Mouse (Mus musculus) small intestine, adult 2 months (tissue): ENCODE data around the gene Mok. TPM values are rescaled to one million over a fixed set of nuclear protein-coding genes. Genes with fewer than 3 reads are reported as not detected.

Experiments used
- H3K27ac ChIP-seq: fragments of 200-500 bp; 2 replicates; pipeline ENCODE4 v1.5.1; 2012; ENCODE audit warnings: low read depth, low read length, control low read depth, inconsistent platforms; ENCODE audit not compliant: insufficient read depth
- H3K27me3 ChIP-seq: fragments of 200-500 bp; 2 replicates; pipeline ENCODE4 v1.6.1; 2012; ENCODE audit warnings: mild to moderate bottlenecking, moderate library complexity, low read length, inconsistent platforms; ENCODE audit not compliant: control insufficient read depth, insufficient read depth
- H3K36me3 ChIP-seq: fragments of 200-500 bp; 2 replicates; pipeline ENCODE4 v1.6.1; 2012; ENCODE audit warnings: mild to moderate bottlenecking, low read length, control low read depth, inconsistent platforms; ENCODE audit not compliant: control insufficient read depth, insufficient read depth
- H3K4me1 ChIP-seq: fragments of 200-500 bp; 2 replicates; pipeline ENCODE4 v1.6.1; 2012; ENCODE audit warnings: low read length, inconsistent platforms, mixed read lengths; ENCODE audit not compliant: control insufficient read depth, insufficient read depth, insufficient read length
- H3K4me3 ChIP-seq: fragments of 200-500 bp; 2 replicates; pipeline ENCODE4 v1.5.1; 2012; ENCODE audit warnings: low read depth, mild to moderate bottlenecking, control low read depth, inconsistent platforms, low read length, moderate library complexity
- CTCF ChIP-seq: fragments of 200-500 bp; IDR thresholded peaks from 2 replicates; pipeline ENCODE4 v1.5.1; 2012; ENCODE audit warnings: low read depth, mild to moderate bottlenecking, control low read depth, inconsistent platforms, low read length, moderate library complexity, mixed read lengths; ENCODE audit not compliant: insufficient replicate concordance, insufficient read length; ENCODE audit errors: extremely low read depth
- POLR2A ChIP-seq: fragments of 200-500 bp; IDR thresholded peaks from 2 replicates; pipeline ENCODE4 v1.6.1; 2012; ENCODE audit warnings: low read depth, mild to moderate bottlenecking, control low read depth, inconsistent platforms, low read length, moderate library complexity
- WGBS: fragments of 180-500 bp; shearing (Covaris S2); methylation state at CpG from one replicate; pipeline ENCODE4 v1.1.7; 2018; 5-methylcytosine and 5-hydroxymethylcytosine counted together
- polyA plus RNA-seq: library from polyadenylated mRNA; depleted of rRNA; stranded (reverse); fragments of >200 nt; gene quantifications from 2 replicates; pipeline ENCODE4 v1.2.3, GENCODE M21; 2012

Gene Mok
- polyA plus RNA-seq, 1 experiment = 0.81 TPM

GRCm38 (mm10) chr12:110804261-110804660, 36.5 kb downstream of the Mok start:
- H3K4me3 ChIP-seq = no peak overlapping the region

GRCm38 (mm10) chr12:110802674-110803297, 38.0 kb downstream of the Mok start:
- 79% methylated on average over 5 of the region's 5 CpGs for WGBS
- no peak overlapping the region for H3K4me3 ChIP-seq
- no peak overlapping the region for H3K27ac ChIP-seq
- no peak for TF ChIP-seq POLR2A
- H3K27me3 ChIP-seq = no peaks in the 10 kb centered on the region
- H3K36me3 ChIP-seq = no peaks in the 10 kb centered on the region
- H3K4me1 ChIP-seq = no peaks in the 10 kb centered on the region

More at GRCm38 (mm10) chr12:110804261-110804660, 36.5 kb downstream of the Mok start:
- Histone ChIP-seq H3K36me3 (no peaks in the 10 kb centered on the region), H3K4me1 (no peaks in the 10 kb centered on the region), H3K27me3 (no peaks in the 10 kb centered on the region), H3K27ac (no peak overlapping the region)
- TF ChIP-seq CTCF = no peak
- no peak for TF ChIP-seq POLR2A
- 77% methylated on average over 10 of the region's 10 CpGs for WGBS

GRCm38 (mm10) chr12:110801876-110802464, 38.8 kb downstream of the Mok start:
- H3K4me1 ChIP-seq = no peaks in the 10 kb centered on the region
- H3K4me3 ChIP-seq = no peak overlapping the region
- H3K27ac ChIP-seq = no peak overlapping the region
- H3K36me3 ChIP-seq = no peaks in the 10 kb centered on the region
- TF ChIP-seq CTCF = no peak
- no peak for TF ChIP-seq POLR2A
- H3K27me3 ChIP-seq = no peaks in the 10 kb centered on the region
- 87% methylated on average over 10 of the region's 10 CpGs for WGBS

- no peaks in the 10 kb centered on the region for H3K27me3 ChIP-seq
- TF ChIP-seq POLR2A (no peak), CTCF (no peak)
- 91% methylated on average over 4 of the region's 4 CpGs for WGBS
- H3K27ac ChIP-seq = no peak overlapping the region
- H3K4me3 ChIP-seq = no peak overlapping the region
- peaks cover 5% of the 10 kb centered on the region; the same call in 1 of the 2 replicates for H3K36me3 ChIP-seq
- no peaks in the 10 kb centered on the region for H3K4me1 ChIP-seq
These were observed 41.5 kb downstream of the Mok start for GRCm38 (mm10) chr12:110799226-110799625.

GRCm38 (mm10) chr12:110797842-110798431, 42.8 kb downstream of the Mok start:
- no peak for TF ChIP-seq CTCF
- TF ChIP-seq POLR2A = no peak
- H3K4me1 ChIP-seq = no peaks in the 10 kb centered on the region
- H3K27ac ChIP-seq = no peak overlapping the region
- no peak overlapping the region for H3K4me3 ChIP-seq
- peaks cover 5% of the 10 kb centered on the region; the same call in 1 of the 2 replicates for H3K36me3 ChIP-seq
- 85% methylated on average over 10 of the region's 10 CpGs for WGBS
- H3K27me3 ChIP-seq = no peaks in the 10 kb centered on the region

- TF ChIP-seq POLR2A (no peak), CTCF (no peak)
- Histone ChIP-seq H3K36me3 (peaks cover 5% of the 10 kb centered on the region), H3K27me3 (no peaks in the 10 kb centered on the region), H3K4me1 (no peaks in the 10 kb centered on the region), H3K27ac (no peak overlapping the region), H3K4me3 (no peak overlapping the region)
- 85% methylated on average over 6 of the region's 6 CpGs for WGBS
These were observed 43.5 kb downstream of the Mok start for GRCm38 (mm10) chr12:110797202-110797601.

GRCm38 (mm10) chr12:110796748-110797147, 44.0 kb downstream of the Mok start:
- no peak overlapping the region for H3K4me3 ChIP-seq
- no peaks in the 10 kb centered on the region for H3K27me3 ChIP-seq
- WGBS = 27% methylated on average over 6 of the region's 6 CpGs
- H3K4me1 ChIP-seq = no peaks in the 10 kb centered on the region
- peaks cover 7% of the 10 kb centered on the region for H3K36me3 ChIP-seq
- H3K27ac ChIP-seq = no peak overlapping the region
- TF ChIP-seq POLR2A (no peak), CTCF (no peak)

GRCm38 (mm10) chr12:110795035-110795434, 45.7 kb downstream of the Mok start:
- TF ChIP-seq CTCF (no peak), POLR2A (no peak)
- H3K4me1 ChIP-seq = peaks cover 3% of the 10 kb centered on the region; the same call in 1 of the 2 replicates
- 78% methylated on average over 6 of the region's 6 CpGs for WGBS
- peaks cover 7% of the 10 kb centered on the region for H3K36me3 ChIP-seq
- no peak overlapping the region for H3K4me3 ChIP-seq
- no peak overlapping the region for H3K27ac ChIP-seq
- H3K27me3 ChIP-seq = no peaks in the 10 kb centered on the region
